Mouse (Mus musculus) cerebellum, postnatal 36 days (tissue): ENCODE data around the gene Camta2.
A peak's percentile ranks its signal among the peaks of the same experiment; 100 is the strongest.

ENCODE experiments used
- DNase-seq, 2 experiments: peaks; one replicate each; pipeline ENCODE4 v3.0.0; 2021 to 2022; ENCODE audit warnings: mixed read lengths in 2 of 2

Camta2 gene

DNA sequence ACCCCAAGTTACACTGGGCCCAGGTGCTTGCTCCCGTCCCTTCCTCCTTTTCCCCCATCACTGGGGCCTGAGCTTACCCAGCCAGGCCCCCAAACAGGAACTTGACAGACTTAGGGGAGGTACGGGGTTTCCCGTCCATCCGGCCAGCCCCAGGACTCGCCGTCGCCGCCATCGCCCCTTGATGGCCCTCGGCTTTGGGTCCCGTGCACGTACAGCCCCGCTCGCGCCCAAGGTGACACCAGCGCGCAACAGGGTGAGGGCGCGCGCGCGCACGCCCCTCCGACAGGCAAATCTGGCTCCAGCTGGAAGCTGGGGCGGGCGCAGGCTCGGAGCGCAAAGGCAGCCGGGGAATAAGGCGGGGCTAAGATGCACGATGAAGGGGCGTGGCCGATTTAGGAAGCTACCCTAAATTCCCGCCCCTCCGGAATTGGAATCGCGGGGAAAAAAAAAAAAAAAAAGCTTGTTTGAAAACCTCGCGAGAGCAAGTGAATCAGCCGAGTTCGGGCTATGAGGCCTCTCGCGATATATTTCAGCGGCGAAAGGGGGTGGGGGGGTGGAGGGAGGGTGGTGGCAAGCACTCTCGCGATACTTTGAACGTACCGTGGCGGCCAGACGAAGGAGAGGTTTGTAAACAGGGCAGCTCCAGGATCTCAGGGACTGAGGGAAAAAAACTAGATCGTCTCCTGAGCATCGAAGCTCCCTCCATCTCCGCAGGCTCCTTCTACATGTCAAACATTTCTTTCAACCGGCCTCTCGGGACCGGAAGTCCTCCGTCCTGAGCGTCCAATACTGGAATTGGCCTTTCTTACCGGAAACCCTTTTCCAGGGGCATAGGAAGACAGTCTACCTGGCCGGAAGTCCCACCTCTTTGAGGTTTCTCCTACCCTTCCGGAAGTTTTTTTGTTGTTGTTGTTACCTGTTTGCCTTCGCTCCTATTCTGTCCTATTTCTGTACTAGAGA lies 40.9 kb downstream of the Camta2 start, which contains the start of the genes Rnf167 and Slc25a11:
Gene Rnf167 (plus strand): TSS at position 545 of the 960 bp plus-strand sequence.
Gene Slc25a11 (minus strand): TSS at position 789 of the 960 bp plus-strand sequence.
- peak; percentile 96 for DNase-seq

DNA sequence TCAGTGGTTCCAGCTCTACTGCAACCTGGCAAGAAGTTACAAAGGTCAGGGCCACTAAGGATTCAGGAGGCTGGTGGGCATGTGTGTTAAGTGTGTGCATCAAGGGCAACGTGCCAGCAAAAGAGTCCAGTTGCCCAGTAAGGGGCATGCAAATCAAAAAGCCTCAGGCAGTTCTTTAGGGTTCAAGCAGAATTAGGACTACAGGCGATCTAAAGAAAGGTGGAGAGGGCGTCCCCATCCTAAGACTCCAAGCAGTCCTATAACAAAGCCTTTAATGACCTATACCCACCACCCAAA lies 41.7 kb downstream of the Camta2 start:
- no peak for DNase-seq

DNA sequence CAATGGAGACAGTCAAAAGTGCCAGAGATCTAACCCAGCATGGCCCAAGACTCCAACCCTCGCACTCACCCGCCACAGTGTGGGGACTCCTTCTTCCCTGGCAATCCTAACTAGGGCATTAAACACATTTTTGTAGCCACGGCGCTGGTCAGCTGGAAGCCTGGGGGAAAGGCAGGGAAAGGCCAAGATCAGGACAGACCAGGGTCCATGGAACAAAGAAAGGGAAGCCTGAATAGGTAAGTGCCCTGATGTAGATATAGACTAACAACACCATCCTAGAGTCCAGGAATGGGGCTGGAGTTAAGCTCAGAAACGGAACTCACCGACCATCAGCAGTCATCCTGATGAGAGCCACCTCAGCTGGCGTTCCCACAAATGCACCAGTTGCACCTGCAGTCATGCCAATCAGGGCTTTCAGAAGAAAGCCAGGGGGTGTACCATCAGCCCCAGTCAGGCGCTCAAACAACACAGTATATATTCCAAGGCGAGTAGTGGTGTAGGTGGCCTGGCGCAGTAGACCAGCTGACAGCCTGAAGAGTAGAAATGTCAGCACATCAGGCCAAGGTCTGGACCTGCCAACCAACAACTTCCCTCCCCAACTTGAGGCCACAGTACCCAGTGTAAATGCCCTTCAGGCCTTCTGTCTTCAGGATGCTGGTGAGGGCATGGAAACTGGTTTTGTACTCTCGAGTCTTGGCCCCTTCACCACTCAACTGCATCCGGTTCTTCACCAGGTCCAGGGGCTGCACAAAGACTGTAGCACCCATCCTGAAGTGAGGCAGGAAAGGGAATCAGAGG lies 42.2 kb downstream of the Camta2 start:
- no peak for DNase-seq

DNA sequence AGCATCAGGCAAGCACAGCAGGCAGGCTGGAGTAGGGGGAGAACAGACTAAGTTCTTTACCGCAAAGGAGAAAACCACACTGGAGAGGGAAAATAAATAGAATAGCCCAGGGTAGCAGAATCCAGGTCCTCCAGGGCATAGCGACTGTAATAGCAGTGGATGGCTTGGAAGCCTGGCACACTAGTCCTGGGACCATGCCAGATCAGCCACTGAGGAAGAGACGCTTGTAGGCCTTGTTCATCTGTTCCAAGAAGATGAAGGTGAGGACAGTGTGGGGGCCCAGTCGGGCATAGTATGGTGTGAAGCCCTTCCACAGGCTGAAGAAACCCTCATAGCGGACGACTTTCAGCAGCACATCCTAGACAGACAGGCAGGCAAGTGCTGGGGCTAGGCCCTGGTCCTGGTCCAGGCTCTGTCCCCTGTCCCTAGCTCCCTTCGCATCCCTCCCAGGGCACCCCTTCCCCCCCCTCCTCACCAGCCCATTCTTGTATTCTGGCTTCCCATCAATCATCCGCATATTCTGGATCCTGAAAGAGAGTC lies 43.3 kb downstream of the Camta2 start:
- no peak for DNase-seq

DNA sequence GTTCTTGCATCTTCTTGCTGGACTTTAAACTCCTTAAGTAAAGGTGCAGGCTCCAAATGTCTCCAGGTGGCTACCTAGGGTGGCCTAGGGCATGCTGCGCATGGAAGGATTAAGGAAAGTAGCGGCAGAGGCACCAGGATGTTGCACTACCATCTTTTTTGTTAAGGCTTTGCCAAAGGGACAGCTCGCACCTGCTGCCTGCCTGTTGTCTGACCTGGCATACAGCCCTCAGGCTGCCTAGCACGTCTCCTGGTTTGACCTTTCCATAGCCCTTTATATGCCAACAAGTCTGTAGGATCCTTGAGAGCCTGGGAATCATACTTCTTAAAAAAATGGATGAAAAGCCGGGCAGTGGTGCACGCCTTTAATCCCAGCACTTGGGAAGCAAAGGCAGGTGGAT lies 44.9 kb downstream of the Camta2 start:
- DNase-seq, result no peak

DNA sequence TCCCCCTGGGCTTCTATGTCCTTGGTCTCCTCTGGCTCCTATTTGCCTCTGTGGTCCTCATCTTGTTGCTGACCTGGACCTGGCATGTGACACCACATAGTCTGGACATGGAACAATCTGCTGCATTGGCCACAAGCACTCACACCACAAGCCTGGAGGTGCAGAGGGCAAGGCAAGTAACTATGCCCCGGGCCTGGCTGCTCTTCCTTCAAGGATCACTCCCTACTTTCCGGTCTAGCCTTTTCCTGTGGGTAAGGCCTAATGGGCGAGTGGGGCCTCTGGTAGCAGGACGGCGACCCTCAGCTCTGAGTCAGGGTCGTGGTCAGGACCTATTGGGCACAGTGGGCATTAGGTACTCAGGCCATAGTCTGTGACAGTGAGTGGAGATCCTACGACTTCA lies 46.7 kb downstream of the Camta2 start:
- DNase-seq, result no peak

DNA sequence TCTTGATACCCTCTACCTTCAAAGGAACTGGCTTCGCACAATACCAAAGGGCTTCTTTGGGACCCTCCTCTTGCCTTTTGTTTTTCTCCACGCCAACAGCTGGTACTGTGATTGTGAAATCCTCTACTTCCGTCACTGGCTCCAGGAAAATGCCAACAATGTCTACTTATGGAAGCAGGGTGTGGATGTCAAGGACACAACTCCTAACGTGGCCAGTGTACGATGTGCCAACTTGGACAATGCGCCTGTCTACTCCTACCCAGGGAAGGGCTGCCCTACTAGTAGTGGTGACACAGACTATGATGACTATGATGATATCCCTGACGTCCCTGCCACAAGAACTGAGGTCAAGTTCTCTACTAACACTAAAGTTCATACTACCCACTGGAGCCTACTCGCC lies 47.9 kb downstream of the Camta2 start:
- DNase-seq, result no peak

DNA sequence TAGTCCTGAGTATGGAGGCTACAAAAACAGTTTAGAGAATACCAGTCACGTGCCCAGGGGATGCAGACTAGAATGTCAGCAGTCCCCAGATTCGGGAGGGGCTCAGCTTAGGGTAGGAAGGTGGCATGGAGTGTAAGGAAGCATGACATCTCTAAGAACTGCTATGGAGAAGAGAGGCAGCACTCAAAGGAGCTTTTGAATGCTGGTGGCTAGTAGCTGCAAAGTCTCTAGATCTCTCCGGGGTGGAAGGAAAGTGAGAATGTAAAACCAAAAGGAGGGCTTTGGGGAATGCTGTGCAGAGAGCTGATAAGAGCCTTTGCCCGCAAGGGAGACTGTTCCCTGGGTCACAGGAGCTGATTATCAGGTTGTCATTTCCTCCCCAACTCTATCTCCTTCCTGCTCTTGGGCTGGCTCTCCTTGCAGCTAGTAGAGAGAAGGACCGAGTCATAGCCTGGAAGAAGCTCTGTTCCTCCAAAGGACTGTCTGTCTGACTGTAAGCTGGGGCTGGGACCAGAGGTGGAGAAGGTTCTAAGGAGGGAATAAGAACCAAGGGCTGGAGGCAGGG lies 49.1 kb downstream of the Camta2 start, which contains the start of gene Gp1ba:
Gene Gp1ba (plus strand): TSS at position 409 of the 565 bp plus-strand sequence.
- no peak for DNase-seq

DNA sequence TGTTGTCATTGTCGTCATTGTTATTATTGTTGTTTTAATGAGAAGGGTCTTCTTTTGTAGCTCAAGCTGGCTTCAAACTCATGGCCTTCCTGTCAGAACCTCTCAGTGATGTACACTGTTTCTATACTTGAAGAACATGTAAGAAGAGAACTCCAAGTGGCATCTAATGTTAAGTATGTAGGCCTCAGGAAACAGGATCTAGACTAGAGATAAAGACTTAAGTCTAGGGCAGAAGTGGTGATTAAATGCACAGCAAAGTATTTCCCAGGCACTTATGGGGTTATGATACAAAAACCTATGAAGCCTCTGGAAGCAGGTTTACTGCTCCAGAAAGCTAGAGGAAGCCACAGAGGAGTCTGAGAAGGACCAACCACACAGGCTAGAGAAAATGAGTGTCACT lies 49.6 kb downstream of the Camta2 start:
- DNase-seq, result no peak

DNA sequence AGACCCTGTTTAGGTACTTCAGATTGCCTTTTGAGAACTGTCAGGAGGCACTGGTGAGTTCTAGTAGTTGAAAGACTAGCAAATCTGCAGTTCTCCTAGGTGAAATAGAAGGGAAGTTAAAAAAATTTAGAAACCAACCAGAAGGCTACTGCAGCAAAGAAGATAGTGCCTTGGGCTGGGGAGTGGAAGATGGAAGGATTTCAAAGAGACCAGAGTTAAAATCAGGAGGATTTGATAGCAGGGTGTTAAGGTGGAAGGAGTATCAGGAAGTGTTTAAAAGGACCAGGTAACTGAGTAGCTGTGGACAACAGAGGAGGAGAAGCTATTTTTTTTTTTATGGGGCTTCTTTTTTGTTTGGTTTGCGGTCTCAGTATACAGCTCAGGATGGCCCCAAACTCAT lies 50.1 kb downstream of the Camta2 start:
- DNase-seq, result no peak

DNA sequence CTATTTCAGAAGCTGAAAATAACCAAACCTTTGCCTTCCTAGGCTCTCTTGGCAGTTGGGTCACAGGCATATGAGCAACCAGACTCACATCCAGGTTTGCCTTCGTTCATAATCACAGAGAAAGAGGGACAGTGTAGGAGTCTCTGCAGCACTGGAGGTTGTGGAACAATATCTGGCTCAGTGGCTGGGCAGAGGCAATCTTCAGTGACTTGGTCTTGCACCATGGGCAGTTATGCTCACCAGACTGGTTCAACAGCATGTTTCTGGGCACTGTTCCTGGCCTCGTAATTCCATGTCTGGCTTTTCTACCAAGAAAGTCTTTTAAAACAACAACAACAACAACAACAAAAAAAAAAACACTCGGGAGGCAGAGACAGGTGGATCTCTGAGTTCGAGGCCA lies 52.3 kb downstream of the Camta2 start:
- no peak for DNase-seq

DNA sequence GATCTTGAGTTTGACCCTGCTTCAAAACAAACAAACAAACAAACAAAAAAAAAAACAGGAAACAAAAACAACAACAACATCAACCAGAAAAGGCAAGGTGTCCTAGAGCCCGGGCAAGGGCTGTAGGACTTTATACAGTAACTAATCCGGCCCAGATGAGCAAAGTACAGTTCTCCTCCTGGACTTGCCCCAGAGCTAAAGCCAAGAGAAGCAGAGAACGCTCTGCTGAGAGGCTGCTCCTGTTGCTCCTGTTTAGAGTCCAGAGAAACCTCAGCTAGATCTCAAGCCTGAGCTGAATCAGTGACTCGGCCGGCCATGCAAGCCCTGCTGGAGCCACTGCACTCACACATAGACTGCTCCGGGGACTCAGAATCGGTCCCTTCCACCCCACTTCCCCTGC lies 57.8 kb downstream of the Camta2 start:
- DNase-seq, result no peak

DNA sequence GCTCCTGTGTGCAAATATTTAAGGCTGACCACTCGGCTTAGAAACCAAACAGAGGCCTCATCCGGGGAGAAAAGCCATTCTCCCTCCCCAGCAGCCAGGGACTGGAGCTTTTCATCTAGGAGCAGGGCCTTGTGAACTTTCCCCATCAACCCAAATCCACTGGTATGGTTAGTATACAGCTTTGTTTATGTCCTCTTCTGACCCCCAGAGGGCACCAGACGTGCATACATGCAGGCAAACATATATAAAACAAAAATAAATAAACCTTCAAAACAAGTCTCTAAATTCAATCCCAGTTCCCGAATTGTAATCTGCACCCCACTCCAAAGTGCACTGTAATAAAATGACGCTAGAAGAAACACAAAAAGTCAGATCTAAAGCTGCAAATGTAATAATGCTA lies 58.3 kb downstream of the Camta2 start:
- no peak for DNase-seq

DNA sequence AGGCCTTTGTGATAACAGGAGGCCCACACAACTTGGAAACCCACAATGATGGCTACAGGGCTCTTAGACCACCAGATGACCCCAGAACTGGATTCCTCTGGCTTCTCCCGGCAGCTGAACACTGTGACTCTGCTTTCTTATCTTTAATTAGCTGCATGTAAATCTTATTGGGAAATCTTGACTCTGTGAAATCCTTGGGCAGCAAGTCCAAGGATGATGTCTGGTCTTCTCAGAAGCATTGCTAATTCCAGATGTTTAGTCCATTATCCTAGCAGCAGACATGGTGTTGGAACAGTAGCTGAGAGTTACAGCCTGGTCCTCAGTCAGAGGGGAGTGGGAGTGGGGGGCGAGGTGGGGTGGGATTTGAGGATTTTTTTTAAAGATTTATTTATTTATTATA lies 59.5 kb downstream of the Camta2 start:
- DNase-seq, result no peak

DNA sequence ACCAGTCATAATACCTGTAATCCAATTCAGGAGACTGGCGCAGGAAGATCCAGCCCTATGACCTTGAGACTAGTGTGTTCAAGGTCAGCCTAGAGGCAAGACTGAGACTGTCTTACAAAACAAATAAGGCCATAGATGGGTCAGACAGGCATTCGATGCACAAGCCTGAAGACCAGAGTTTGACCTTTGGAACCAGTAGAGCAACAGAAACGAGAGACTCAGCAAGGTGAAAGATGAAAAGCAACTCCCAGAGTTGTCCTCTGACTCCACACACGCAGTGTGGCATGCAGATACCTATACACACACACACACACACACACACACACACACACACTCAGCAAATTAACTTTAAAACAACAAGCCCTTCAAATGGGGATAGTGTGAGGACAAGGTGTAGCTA lies 61.0 kb downstream of the Camta2 start:
- DNase-seq, result no peak

DNA sequence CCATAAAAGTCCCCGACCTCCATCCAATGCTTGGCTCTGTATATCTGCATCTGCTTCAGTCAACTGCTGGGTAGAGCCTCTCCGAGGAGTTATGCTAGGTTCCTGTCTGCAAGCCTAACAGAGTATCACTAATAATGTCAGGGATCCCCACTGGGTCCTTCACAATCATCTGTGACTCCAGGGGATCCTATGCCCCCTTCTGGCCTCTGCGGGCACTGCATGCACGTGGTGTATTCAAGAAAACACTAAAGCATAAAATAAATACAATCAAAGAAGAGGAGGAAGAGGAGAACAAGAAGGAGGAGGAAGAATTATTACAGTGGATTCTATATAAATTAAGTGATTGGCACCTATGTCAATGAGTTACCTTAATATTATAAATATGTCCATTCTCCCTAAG lies 62.4 kb downstream of the Camta2 start:
- peak in 1 of 2 experiments; percentile 34 for DNase-seq

DNA sequence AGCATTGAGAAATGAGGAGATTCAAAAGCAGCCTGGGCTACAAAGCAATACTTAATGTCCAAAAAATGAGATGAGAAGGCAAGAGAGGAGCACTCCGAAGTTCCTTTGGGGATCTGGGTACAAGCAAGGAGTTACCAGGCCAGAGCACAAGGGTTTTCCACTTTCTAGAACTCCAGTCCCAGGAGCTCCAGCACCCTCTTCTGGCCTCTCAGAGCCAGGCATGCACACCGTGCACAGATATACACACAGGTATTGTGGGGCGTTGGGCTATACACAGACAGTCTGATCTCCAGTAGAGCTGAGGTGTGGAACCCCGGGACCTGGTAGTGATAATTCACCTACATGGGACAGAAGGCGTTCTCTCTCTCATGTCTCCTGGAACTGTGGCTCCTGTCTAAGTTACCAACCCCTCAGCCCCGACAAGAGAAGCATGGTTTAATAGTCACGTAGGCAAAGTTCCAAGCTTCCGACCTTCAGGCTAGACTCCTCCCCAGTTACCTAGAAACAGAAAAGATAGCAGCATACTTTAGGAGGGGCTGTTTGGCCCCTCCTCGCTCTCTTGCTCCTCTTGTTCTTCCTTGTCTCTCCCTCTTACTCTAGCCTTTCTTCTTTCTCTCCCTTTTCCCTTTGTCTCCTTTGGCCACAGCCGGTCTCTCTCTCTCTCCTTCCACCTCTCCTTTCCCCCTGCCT lies 64.7 kb downstream of the Camta2 start:
- DNase-seq, result no peak

DNA sequence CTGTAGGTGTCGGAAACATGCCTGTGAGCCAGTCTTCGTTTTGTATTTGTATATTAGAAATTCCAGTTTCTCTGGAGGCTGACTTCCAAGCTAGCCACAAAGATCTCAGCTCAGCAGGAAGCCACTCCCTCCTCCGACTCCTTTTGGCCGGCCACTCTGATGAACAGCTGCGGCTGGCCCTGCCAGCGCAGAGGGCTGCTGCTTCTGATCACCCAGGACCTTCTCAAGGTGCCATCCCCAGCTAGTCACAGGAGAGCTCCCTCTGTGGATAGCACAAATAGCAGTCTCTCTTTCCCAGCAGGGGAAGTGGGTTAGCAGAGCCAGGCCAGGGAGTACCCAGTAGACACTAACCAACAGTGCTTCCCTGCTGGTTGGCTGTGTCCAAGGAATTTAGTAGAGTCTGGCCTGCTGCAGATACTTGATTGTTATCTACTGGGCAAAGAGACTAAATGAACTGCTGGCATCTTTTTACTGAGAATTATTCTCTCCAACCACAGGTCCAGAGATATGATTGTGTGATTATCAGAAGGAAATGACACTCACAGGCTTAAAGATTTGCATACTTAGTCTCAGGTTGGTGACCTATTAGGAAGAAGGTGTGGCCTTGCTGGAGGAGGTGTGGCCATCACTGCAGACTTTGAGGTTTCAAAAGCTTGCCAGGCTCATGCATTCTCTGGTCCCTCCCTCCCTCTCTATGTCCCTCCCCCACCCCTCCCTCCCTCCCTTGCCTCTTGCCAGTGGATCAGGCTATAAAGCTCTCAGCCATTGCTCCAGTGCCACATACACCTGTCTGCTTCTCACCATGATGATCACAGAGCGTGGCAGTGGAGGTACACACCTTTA lies 65.7 kb downstream of the Camta2 start:
- DNase-seq, result no peak
